Mouse (Mus musculus): ENCODE results near the gene Zbtb2.

Gene Zbtb2

DNA sequence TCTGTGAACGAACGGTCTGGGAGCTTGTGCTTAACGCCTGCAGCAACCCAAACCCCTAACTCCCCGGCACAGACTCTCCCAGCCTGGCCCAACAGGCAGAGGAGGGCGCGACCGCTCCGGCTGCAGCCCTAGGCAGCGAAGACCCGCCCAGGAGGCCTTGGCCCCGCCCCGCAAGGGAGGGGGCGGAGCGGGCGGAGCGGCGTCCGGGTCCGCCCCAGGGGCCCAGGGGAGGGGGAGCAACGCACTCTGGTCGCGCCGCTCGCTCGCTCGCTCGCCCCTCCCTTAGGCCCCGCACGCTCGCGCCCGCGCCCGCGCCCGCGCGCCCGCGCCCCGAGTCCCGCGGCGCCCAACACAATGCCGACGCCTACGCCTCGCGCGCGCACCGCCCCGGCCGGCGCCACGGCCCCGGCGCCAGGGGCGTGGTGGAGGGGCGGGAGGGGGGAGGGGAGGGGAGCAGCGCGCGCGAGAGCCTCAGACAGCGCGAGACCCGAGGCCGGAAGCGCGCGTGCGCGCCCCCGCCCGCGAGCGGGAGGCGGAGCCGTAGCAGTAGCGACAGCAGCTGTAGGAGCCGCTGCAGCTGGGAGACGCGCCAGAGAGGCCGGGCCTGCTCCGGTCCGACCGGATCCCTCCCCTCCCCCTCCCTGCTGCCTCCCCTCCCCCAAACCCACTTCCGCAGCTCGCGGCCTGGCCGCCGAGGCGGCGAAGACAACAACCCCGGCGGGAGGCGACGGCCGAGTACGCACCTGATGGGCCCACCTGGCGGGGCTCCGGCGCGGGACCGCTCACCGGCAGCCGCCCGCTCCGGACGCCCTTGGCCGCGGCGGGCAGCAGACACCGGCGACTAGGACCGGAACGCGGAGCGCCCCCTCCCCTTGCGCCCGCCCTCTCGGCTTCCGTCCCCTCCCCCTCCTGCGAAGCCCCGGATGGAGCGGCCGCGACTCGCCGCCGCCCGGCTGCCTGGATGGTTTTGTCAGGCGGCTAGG lies 1.0 kb downstream of the Zbtb2 start:
- CTCF ChIA-PET, result interaction anchor here (0.6 kb wide), 1 partner anchor 27 kb away, joined by 3 read pairs; no protein-coding TSS in a partner anchor

DNA sequence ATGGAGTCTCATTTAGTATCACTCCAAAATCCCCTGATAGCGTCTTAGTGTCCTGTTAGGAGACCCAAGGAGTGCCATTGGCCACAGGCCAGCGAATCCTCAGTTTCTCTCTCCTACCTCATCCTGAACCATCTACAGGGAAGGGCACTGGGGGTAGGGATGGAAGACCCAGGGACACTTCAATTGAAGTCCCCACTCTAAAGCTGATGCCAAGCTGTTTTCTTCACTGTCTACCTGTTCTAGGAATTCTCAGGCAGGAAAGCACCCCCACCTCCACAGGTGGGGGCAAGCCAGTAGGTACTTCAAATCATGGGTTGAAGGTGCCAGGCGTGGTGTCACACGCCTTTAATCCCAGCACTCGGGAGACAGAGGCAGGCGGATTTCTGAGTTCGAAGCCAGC lies 3.7 kb downstream of the Zbtb2 start:
- CTCF ChIA-PET, result no interaction called here

DNA sequence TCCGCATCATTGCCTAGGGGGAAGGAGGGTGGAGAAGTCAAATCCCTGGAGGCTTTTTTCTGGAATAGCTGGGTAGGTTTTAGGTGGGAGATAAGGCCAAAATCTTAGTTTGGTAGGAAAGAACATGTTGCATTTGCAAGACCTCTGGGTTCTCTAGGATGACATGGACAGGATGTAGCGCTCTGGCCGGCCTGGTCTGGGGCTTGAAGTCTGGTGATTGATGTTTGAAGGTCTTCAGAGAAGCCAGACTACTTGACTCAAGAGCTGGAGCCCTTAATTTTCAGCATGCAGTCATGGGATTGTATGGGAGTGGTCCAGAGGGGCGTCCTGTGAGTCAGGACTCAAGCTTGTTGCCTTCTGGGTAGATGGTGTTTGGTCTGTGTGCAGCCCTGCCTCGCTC lies 7.2 kb downstream of the Zbtb2 start:
- CTCF ChIA-PET, result interaction anchor here (1.5 kb wide), 1 partner anchor 9 kb away, joined by 3 read pairs; no protein-coding TSS in a partner anchor

DNA sequence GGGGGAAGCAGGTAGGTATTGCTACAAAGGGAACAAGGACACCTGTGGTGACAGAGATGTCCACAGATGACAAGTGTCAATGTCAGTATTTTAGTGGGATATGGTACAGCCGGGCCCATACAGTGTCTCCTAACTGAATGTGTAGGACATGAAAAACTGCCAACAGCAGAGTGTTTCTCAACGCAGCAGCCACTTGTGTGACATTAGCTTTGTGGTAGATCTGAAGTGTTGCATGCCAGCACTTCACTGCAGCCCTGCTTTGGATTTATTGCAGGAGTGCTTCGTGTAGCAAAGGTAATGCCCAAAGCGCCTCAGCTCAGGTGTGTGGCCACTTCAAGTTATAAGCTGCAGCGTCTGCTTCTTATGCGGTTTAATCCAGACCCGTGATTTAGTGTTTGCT lies 11.0 kb downstream of the Zbtb2 start:
- CTCF ChIA-PET, result no interaction called here

DNA sequence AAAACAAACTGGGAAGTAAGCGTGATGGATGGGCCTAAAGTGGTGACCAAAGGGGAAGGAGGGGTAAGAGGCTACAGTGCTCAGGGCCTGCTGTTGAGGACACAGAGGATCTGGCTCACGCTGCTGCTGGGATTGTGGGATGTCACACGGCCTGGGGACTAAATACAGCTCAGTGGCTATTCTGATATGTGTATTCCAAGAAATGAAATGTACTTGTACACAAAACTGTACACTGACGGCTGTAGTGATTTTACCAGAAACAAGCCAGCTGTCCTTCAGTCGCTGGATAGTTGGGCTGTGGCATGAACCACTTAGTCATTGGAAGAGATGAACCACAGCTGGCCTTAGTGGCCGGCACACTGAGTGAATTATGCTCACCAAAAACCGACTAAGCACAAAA lies 11.4 kb downstream of the Zbtb2 start:
- CTCF ChIA-PET, result no interaction called here

DNA sequence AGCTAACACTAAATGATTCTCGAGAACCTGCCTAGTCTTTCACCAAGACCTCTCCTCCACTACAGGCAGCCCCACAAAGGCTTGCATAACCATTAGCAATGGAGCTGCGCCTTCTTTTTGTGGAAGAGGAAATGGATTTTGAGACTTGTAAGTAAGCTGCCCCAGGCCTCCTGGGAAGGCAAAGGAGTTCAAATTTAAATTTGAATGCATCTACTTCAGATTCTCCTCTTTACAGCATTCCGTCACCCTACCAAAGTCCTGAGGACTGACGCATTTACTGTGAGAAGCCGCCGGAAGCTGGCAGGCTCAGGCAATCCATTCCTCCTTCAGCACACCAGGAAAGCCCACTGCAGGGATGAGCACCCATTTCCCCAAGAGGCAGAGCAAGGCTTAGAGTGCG lies 12.6 kb downstream of the Zbtb2 start:
- CTCF ChIA-PET, result no interaction called here

DNA sequence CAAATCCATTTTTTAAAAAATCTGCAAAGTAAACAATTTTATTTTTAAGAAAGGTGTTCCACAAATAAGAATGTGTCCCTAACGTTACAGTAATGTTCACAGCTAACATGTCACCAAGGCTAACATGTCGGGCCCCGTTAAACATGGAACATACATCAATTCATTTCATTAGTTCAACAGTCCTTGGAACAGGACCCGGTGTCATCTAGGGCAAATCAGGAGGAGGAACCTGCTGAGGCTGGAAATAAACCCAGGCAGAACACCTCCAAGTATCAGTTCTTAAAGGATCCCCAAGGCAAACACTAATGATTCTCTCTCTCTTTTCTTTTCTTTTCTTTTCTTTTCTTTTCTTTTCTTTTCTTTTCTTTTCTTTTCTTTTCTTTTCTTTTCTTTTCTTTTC lies 13.2 kb downstream of the Zbtb2 start:
- CTCF ChIA-PET, result no interaction called here

DNA sequence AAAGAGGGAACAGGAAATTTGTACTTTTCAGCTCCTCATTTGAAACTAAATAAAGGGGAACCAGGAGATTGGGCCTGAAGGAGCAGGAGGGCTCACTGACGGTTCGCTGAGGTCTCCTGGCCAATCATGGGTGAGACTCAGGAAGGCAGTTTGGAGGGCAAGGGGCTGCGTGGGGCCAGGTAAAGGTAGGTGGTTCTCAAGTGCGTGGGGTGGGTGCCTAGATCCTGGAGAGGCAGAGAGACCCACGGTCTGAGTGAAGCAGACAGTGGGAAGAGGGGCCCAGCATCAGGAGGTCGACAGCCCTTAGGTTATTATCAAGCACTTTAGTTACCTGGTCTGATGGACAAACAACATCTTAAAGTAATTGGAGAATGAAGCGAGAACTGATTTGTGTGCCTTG lies 13.7 kb downstream of the Zbtb2 start:
- CTCF ChIA-PET, result interaction anchor here (0.6 kb wide), 1 partner anchor 862 kb away, joined by 3 read pairs; no protein-coding TSS in a partner anchor

DNA sequence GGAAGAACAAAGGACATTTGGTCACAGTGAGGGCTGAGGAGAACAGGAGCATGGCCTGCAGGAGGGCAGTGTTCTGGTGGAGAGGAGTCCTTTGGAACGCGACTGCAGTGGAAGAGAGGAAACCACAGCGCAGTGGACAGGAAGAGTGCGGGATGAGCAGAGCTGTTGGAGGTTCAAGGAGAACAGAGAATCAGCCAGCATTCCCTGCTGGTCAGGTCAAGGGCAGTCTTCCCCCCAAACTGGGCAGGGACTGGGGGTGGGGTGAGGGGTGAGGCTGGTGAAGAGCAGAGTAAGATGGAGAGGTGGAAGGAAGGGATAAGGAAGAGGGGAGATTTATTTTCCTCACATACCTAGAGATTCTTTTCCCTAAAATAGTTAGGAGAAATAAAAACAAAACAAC lies 14.3 kb downstream of the Zbtb2 start:
- CTCF ChIA-PET, result interaction anchor here (0.6 kb wide), 1 partner anchor 861 kb away, joined by 3 read pairs; no protein-coding TSS in a partner anchor

DNA sequence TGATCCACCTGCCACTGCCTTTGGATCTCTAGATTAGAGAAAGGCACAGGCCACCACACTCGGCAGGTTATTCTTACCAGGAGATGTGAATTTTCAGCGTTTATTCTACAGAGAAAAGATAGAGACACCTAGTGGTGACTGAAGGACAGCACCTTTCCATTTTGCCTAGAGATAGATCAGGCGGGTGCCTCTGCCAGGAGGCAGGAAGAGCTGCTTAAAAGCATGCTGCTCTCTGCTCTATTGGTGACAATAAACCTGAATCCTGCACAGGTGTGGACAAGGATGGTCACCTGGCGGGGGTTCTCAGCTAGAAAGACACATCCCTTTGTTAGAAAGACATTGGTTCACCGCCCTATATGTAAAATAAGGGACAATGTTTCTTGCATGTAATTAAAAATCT lies 15.9 kb downstream of the Zbtb2 start:
- CTCF ChIA-PET, result interaction anchor here (1.4 kb wide), 1 partner anchor 9 kb away, joined by 3 read pairs; no protein-coding TSS in a partner anchor

DNA sequence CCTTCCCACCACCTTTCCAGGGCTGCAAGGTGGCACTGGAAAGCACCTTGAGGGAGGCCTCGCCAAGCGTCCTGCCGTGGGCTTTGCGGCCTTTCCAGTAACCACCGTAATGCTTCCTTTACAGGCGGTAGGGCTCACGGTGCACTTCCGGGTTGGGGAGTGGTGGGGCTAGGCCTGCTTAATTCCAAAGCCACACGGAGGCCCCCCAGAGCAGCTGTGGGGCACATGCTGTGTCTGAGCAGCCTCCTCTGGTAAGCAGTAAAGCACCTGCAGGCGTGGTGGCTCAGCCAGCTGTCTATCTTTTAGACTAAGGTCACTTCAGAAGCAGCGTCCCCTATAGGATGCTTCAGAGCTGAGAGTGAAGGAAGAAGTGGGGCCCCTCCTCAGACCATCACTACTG lies 17.8 kb downstream of the Zbtb2 start:
- CTCF ChIA-PET, result no interaction called here

DNA sequence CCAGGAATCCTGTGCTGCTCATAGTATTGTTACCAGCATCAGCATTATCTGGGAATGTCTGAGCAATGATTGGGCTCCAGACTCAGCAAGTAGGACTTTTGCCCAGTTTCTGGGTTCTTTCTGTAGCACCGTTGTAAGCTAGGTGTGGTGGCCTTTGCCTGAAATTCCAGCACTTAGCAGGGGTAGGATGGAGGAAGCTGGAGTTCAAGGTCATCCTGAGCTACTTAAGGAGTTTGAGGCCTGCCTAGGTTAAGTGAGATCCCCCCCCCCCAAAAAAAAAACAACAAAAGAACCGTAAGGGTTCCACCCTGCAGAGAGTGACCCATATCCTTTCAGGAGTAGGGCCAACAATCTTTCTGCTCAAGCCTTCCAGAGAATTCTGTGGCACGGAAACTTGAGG lies 23.3 kb downstream of the Zbtb2 start:
- CTCF ChIA-PET, result no interaction called here

DNA sequence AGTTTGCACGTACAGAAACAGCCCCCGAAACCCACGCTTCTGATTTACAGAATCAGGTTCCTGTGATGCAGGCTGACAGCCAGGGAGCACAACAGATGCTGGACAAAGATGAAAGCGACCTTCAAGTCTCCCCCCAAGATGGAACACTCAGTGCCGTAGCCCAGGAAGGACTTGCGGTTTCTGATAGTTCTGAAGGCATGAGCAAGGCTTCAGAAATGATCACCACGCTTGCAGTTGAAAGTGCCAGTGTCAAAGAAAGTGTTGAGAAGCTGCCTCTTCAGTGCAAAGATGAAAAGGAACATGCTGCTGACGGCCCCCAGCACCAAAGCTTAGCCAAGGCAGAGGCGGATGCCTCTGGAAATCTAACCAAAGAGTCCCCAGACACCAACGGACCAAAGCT lies 30.5 kb downstream of the Zbtb2 start:
- CTCF ChIA-PET, result no interaction called here

DNA sequence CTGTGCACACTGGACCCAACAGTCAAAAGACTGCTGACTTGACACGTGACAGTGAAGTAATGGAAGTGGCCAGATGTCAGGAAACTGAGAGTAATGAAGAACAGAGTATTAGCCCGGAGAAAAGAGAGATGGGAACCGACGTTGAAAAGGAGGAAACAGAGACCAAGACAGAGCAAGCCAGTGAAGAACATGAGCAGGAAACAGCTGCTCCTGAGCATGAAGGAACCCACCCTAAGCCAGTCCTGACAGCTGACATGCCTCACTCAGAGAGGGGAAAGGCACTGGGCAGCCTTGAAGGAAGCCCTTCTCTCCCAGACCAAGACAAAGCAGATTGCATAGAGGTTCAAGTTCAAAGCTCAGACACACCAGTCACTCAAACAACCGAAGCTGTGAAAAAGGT lies 31.3 kb downstream of the Zbtb2 start:
- CTCF ChIA-PET, result interaction anchor here (0.8 kb wide), 1 partner anchor 11 kb away, joined by 4 read pairs; no protein-coding TSS in a partner anchor

DNA sequence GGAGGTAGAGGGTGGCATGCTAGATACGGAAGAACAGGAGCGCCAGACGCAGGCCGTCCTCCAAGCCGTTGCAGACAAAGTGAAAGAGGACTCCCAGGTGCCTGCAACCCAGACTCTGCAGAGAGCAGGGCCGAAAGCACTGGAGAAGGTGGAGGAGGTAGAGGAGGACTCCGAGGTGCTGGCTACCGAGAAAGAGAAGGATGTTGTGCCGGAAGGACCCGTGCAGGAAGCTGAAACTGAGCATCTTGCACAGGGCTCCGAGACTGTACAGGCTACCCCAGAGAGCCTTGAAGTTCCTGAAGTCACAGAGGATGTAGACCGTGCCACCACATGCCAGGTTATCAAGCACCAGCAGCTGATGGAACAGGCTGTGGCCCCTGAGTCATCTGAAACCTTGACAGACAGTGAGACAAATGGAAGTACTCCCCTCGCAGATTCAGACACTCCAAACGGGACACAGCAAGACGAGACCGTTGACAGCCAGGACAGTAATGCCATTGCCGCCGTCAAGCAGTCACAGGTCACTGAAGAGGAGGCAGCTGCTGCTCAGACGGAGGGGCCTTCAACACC lies 31.9 kb downstream of the Zbtb2 start:
- CTCF ChIA-PET, result interaction anchor here (0.8 kb wide), 1 partner anchor 10 kb away, joined by 4 read pairs; no protein-coding TSS in a partner anchor

DNA sequence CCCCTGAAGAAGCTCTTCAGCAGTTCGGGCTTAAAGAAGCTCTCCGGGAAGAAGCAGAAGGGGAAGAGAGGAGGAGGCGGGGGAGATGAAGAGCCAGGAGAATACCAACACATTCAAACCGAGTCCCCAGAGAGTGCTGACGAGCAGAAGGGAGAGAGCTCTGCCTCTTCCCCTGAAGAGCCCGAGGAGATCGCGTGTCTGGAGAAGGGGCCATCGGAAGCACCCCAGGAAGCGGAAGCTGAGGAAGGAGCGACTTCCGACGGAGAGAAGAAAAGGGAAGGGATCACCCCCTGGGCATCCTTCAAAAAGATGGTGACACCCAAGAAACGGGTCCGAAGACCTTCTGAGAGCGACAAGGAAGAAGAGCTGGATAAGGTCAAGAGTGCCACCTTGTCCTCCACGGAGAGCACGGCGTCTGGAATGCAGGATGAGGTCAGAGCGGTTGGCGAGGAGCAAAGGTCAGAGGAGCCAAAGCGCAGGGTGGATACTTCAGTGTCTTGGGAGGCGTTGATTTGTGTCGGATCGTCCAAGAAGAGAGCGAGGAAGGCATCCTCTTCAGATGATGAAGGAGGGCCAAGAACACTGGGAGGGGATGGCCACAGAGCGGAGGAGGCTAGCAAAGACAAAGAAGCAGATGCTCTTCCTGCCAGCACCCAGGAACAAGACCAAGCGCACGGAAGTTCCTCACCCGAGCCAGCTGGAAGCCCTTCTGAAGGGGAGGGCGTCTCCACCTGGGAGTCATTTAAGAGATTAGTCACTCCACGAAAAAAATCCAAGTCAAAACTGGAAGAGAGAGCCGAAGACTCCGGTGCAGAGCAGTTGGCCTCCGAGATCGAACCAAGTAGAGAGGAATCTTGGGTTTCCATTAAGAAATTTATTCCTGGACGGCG lies 33.3 kb downstream of the Zbtb2 start:
- CTCF ChIA-PET, result interaction anchor here (0.5 kb wide), 1 partner anchor 15 kb away, joined by 3 read pairs; no protein-coding TSS in a partner anchor

DNA sequence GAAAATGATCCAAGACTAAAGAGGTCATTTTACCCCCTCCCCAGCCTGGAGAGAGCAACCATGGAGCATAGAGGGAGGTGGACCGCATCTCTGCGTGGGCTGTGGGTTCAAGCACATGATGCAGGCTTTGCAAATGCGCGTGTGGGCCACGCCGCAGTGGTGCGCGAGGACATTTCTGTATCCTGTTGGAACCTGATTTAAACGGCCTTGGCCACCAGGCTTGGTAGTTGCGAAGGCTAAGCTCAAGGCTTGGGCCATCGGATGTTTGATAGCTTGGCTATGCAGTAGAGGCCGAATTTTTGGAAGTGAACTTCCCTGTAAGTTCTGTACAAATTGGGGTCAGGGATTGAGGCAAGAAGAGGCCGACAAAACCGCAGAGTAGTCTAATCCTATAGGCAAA lies 40.3 kb downstream of the Zbtb2 start:
- CTCF ChIA-PET, result interaction anchor here (0.6 to 0.7 kb wide), 2 partner anchors 9 to 190 kb away, joined by 3 read pairs; no protein-coding TSS in a partner anchor

DNA sequence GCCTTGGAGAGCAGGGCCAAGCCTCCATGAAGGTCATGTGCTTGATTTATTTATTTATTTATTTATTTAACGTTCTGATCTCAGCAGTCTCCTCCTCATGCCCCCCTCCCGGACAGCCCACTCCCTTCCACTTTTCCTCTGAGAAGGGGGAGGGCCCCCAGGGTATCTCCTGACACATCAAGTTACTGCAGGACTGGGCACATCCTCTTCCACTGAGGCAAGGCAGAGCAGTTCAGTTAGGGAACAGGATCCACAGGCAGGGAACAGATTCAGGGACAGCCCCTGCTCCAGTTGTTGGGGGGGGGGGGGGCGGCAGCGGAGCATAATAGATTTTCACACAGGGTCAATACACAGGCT lies 40.8 kb downstream of the Zbtb2 start:
- CTCF ChIA-PET, result interaction anchor here (0.6 to 0.7 kb wide), 3 partner anchors 8 to 273 kb away, joined by 3 read pairs; no protein-coding TSS in a partner anchor

DNA sequence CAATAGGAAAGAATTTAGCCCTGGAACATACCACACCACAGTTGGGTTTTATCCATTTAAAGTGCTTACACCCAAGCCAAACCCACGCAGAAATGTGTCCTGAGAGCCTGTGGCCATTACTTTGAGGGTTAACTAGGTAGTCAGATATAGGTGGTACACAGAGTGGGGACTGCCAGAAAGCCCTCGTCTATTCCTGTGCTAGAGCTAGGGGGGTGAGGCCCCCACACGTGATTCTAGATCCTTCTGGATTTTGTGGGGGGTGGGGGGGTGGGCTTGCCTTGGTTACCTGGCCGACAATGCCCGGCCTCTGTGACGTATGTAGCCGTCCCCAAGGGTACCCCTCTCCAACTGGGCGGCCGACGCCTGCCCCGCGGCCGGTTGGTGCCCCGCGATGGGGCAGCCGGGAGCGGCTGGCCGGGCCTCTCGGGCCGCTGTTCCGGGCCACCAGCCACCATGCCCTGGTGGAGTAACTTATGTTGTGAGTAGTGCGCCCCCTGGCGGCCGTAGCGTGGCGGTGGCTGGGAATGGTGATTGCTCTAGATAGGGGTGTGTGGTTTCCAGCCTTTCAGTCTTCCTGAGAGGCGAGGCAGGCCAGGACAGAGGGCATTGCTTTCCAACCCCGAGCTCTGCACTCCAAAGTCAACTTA lies 41.3 kb downstream of the Zbtb2 start:
- CTCF ChIA-PET, result interaction anchor here (0.7 to 1.0 kb wide), 2 partner anchors 10 to 273 kb away, joined by 3 to 4 read pairs; no protein-coding TSS in a partner anchor

DNA sequence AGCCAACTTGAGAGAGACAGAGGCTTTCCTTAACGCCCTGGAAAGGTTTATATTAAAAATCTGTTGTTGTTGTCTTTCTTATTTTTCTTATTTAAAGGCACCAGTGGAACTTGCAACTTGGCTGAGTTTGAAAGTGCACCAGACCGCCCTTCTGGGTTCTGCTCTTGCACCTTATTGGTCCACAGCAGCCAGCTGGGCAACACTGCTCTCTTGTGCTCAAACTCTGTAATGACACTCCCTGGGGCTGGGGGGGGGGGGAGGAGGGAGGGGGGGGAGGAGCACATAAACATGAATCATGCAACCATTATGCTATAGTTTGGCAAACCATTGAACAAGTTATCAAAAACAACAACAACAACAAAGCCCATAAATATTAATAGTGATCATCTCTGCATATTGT lies 46.5 kb downstream of the Zbtb2 start:
- CTCF ChIA-PET, result interaction anchor here (0.7 kb wide), 3 partner anchors 50 to 792 kb away, joined by 3 to 4 read pairs (median 3); no protein-coding TSS in a partner anchor
